Mouse (Mus musculus) layer of hippocampus, adult 9-11 months (tissue): ENCODE data around the gene Sv2b.
"Not testable (repeated sequence)": the region's sequence is repeated elsewhere in the genome, so short reads cannot be mapped to it uniquely, and the experiment has no call there.

ENCODE experiments used
- DNase-seq: peaks from one replicate; pipeline ENCODE4 v3.0.0; 2022

Gene Sv2b

GRCm38 (mm10) chr7:75308457-75309312, at the start of gene Sv2b:
Gene Sv2b (minus strand): TSS chr7:75309262.
- DNase-seq = no peak

- DNase-seq = no peak
Observed at GRCm38 (mm10) chr7:75358284-75358851, 49.3 kb upstream of the Sv2b start.

GRCm38 (mm10) chr7:75355521-75355920, 46.5 kb upstream of the Sv2b start:
- DNase-seq = no peak

GRCm38 (mm10) chr7:75352777-75353374, 43.8 kb upstream of the Sv2b start:
- no peak for DNase-seq

GRCm38 (mm10) chr7:75350172-75350571, 41.1 kb upstream of the Sv2b start:
- DNase-seq = no peak

- DNase-seq = peak; percentile 29
Observed at GRCm38 (mm10) chr7:75332311-75332710, 23.2 kb upstream of the Sv2b start.

GRCm38 (mm10) chr7:75329740-75330142, 20.7 kb upstream of the Sv2b start:
- DNase-seq = no peak

- peak; percentile 38 for DNase-seq
Observed at GRCm38 (mm10) chr7:75328721-75329362, 19.8 kb upstream of the Sv2b start.

GRCm38 (mm10) chr7:75325273-75325672, 16.2 kb upstream of the Sv2b start:
- no peak for DNase-seq

GRCm38 (mm10) chr7:75322742-75323141, 13.7 kb upstream of the Sv2b start:
- DNase-seq = not testable (repeated sequence)

- DNase-seq = no peak
Observed at GRCm38 (mm10) chr7:75320009-75320408, 10.9 kb upstream of the Sv2b start.

- no peak for DNase-seq
Observed at GRCm38 (mm10) chr7:75318320-75318719, 9.3 kb upstream of the Sv2b start.

- no peak for DNase-seq
Observed at GRCm38 (mm10) chr7:75314873-75315272, 5.8 kb upstream of the Sv2b start.

GRCm38 (mm10) chr7:75309570-75309969, 508 bp upstream of the Sv2b start:
- DNase-seq = no peak

GRCm38 (mm10) chr7:75308140-75308456, 964 bp downstream of the Sv2b start:
- no peak for DNase-seq

GRCm38 (mm10) chr7:75307570-75308087, 1.4 kb downstream of the Sv2b start:
- DNase-seq = no peak

GRCm38 (mm10) chr7:75305901-75306465, 3.1 kb downstream of the Sv2b start:
- no peak for DNase-seq

- DNase-seq = no peak
Observed at GRCm38 (mm10) chr7:75302523-75303215, 6.4 kb downstream of the Sv2b start.

GRCm38 (mm10) chr7:75299245-75299644, 9.8 kb downstream of the Sv2b start:
- DNase-seq = no peak

- DNase-seq = no peak
Observed at GRCm38 (mm10) chr7:75296688-75297119, 12.4 kb downstream of the Sv2b start.

- DNase-seq = peak; percentile 64
Observed at GRCm38 (mm10) chr7:75295228-75295865, 13.7 kb downstream of the Sv2b start.

GRCm38 (mm10) chr7:75292246-75292645, 16.8 kb downstream of the Sv2b start:
- DNase-seq = no peak
